Mouse (Mus musculus) MEL (cell line): ENCODE data around the gene Gm14862. TPM values are rescaled to one million over a fixed set of nuclear protein-coding genes. Genes with fewer than 3 reads are reported as not detected.

Experiments used
- DNase-seq: peaks from one replicate; pipeline ENCODE4 v3.0.0; 2011; ENCODE audit warnings: low read depth, low spot score
- H3K27ac ChIP-seq: 2 replicates; pipeline ENCODE4 v1.5.1; 2012; ENCODE audit warnings: low read depth, mild to moderate bottlenecking, control low read depth, low read length, moderate library complexity; ENCODE audit not compliant: control insufficient read depth
- H3K27me3 ChIP-seq, 2 experiments: fragments of 150-350 bp in 1 of 2; sonication (generic) in 1 of 2; 2 replicates each; pipeline ENCODE4 v1.6.1; 2012; ENCODE audit warnings: low read length in 2 of 2, mild to moderate bottlenecking in 2 of 2, improper control_type of control experiment in 1 of 2, moderate library complexity in 1 of 2; ENCODE audit not compliant: insufficient read depth in 2 of 2, control insufficient read depth in 1 of 2
- H3K36me3 ChIP-seq, 2 experiments: 2 replicates each; pipeline ENCODE4 v1.6.1; 2012 to 2014; ENCODE audit warnings: low read length in 2 of 2, improper control_type of control experiment in 1 of 2, inconsistent platforms in 1 of 2, mild to moderate bottlenecking in 1 of 2; ENCODE audit not compliant: insufficient read depth in 2 of 2, control insufficient read depth in 1 of 2
- H3K4me1 ChIP-seq, 2 experiments: fragments of 150-350 bp in 1 of 2; sonication (generic) in 1 of 2; 2 replicates each; pipeline ENCODE4 v1.6.1; 2012; ENCODE audit warnings: low read length in 2 of 2, improper control_type of control experiment in 1 of 2, mild to moderate bottlenecking in 1 of 2; ENCODE audit not compliant: insufficient read depth in 2 of 2, control insufficient read depth in 1 of 2
- H3K4me3 ChIP-seq, 2 experiments: fragments of 150-350 bp in 1 of 2; sonication (generic) in 1 of 2; 2 replicates each; pipeline ENCODE4 v1.5.1; 2012; ENCODE audit warnings: low read depth in 2 of 2, low read length in 2 of 2, mild to moderate bottlenecking in 2 of 2, moderate library complexity in 2 of 2, control low read depth in 1 of 2, improper control_type of control experiment in 1 of 2; ENCODE audit not compliant: control insufficient read depth in 1 of 2, insufficient read depth in 1 of 2
- H3K79me2 ChIP-seq: 2 replicates; pipeline ENCODE4 v1.6.1; 2012; ENCODE audit warnings: mild to moderate bottlenecking, low read length, moderate library complexity; ENCODE audit not compliant: control insufficient read depth, poor library complexity, insufficient read depth
- H3K9ac ChIP-seq: 2 replicates; pipeline ENCODE4 v1.6.1; 2012; ENCODE audit warnings: low read depth, mild to moderate bottlenecking, control low read depth, low read length, moderate library complexity; ENCODE audit not compliant: control insufficient read depth, poor library complexity, severe bottlenecking
- H3K9me3 ChIP-seq: fragments of 150-350 bp; sonication (generic); replicated peaks from 2 replicates; pipeline ENCODE4 v1.6.1; 2012; ENCODE audit warnings: mild to moderate bottlenecking, low read length, improper control_type of control experiment, moderate library complexity; ENCODE audit not compliant: insufficient read depth
- CHD1 ChIP-seq: IDR thresholded peaks from 2 replicates; pipeline ENCODE4 v1.6.1; 2012; ENCODE audit warnings: low read depth, mild to moderate bottlenecking, inconsistent platforms, low read length, improper control_type of control experiment
- EP300 ChIP-seq, 2 experiments: IDR thresholded peaks; 2 replicates each; pipeline ENCODE4 v1.6.1; 2011; ENCODE audit warnings: improper control_type of control experiment in 2 of 2, low read length in 2 of 2, low read depth in 1 of 2, mild to moderate bottlenecking in 1 of 2
- ETS1 ChIP-seq: IDR thresholded peaks from 2 replicates; pipeline ENCODE4 v1.6.1; 2012; ENCODE audit warnings: low read depth, mild to moderate bottlenecking, inconsistent platforms, low read length, improper control_type of control experiment, moderate library complexity
- GABPA ChIP-seq: IDR thresholded peaks from 2 replicates; pipeline ENCODE4 v1.6.1; 2012; ENCODE audit warnings: low read depth, mild to moderate bottlenecking, inconsistent platforms, low read length, improper control_type of control experiment, moderate library complexity
- GATA1 ChIP-seq: IDR thresholded peaks from 2 replicates; pipeline ENCODE4 v1.6.1; 2011; ENCODE audit warnings: low read depth, low read length, improper control_type of control experiment
- HCFC1 ChIP-seq: IDR thresholded peaks from 2 replicates; pipeline ENCODE4 v1.6.1; 2012; ENCODE audit warnings: low read depth, mild to moderate bottlenecking, inconsistent platforms, low read length, improper control_type of control experiment, moderate library complexity
- JUND ChIP-seq: IDR thresholded peaks from 2 replicates; pipeline ENCODE4 v1.6.1; 2011; ENCODE audit warnings: low read depth, mild to moderate bottlenecking, improper control_type of control experiment, low read length
- MAFK ChIP-seq: IDR thresholded peaks from 2 replicates; pipeline ENCODE4 v1.6.1; 2011; ENCODE audit warnings: low read depth, mild to moderate bottlenecking, low read length, improper control_type of control experiment, borderline replicate concordance
- MEF2A ChIP-seq: IDR thresholded peaks from 2 replicates; pipeline ENCODE4 v1.6.1; 2014; ENCODE audit warnings: low read depth, mild to moderate bottlenecking, inconsistent platforms, low read length, improper control_type of control experiment; ENCODE audit not compliant: poor library complexity, insufficient replicate concordance, severe bottlenecking; ENCODE audit errors: extremely low read depth
- MXI1 ChIP-seq: IDR thresholded peaks from 2 replicates; pipeline ENCODE4 v1.6.1; 2011; ENCODE audit warnings: mild to moderate bottlenecking, low read depth, low read length, improper control_type of control experiment
- MYB ChIP-seq: IDR thresholded peaks from 2 replicates; pipeline ENCODE4 v1.6.1; 2011; ENCODE audit warnings: mild to moderate bottlenecking, low read depth, low read length, improper control_type of control experiment
- MYC ChIP-seq: IDR thresholded peaks from 2 replicates; pipeline ENCODE4 v1.6.1; 2011; ENCODE audit warnings: low read depth, mild to moderate bottlenecking, low read length, improper control_type of control experiment, moderate library complexity
- NELFE ChIP-seq: IDR thresholded peaks from 2 replicates; pipeline ENCODE4 v1.6.1; 2011; ENCODE audit warnings: low read depth, low read length, improper control_type of control experiment
- NRF1 ChIP-seq: IDR thresholded peaks from 2 replicates; pipeline ENCODE4 v1.6.1; 2014; ENCODE audit warnings: low read depth, mild to moderate bottlenecking, inconsistent platforms, low read length, improper control_type of control experiment, moderate library complexity; ENCODE audit not compliant: poor library complexity, insufficient read depth, severe bottlenecking
- POLR2A ChIP-seq, 2 experiments: IDR thresholded peaks; 2 replicates each; pipeline ENCODE4 v1.6.1; 2011 to 2012; ENCODE audit warnings: low read length in 2 of 2, mild to moderate bottlenecking in 2 of 2, control low read depth in 1 of 2, improper control_type of control experiment in 1 of 2, low read depth in 1 of 2, moderate library complexity in 1 of 2; ENCODE audit not compliant: control insufficient read depth in 1 of 2, insufficient read depth in 1 of 2, poor library complexity in 1 of 2
- POLR2AphosphoS2 ChIP-seq: IDR thresholded peaks from 2 replicates; pipeline ENCODE4 v1.6.1; 2011; ENCODE audit warnings: low read length, improper control_type of control experiment
- POLR2AphosphoS5 ChIP-seq: IDR thresholded peaks from 2 replicates; pipeline ENCODE4 v1.6.1; 2012; ENCODE audit warnings: low read depth, borderline replicate concordance, mild to moderate bottlenecking, inconsistent platforms, low read length, moderate library complexity, mixed read lengths
- RCOR1 ChIP-seq: IDR thresholded peaks from 2 replicates; pipeline ENCODE4 v1.6.1; 2012; ENCODE audit warnings: low read depth, mild to moderate bottlenecking, inconsistent platforms, low read length, improper control_type of control experiment
- SIN3A ChIP-seq: IDR thresholded peaks from 2 replicates; pipeline ENCODE4 v1.6.1; 2012; ENCODE audit warnings: low read length, improper control_type of control experiment, inconsistent platforms
- SMC3 ChIP-seq: IDR thresholded peaks from 2 replicates; pipeline ENCODE4 v1.6.1; 2011; ENCODE audit warnings: low read depth, low read length, improper control_type of control experiment
- TAL1 ChIP-seq: IDR thresholded peaks from 2 replicates; pipeline ENCODE4 v1.6.1; 2012; ENCODE audit warnings: mild to moderate bottlenecking, inconsistent platforms, low read length, moderate library complexity, mixed read lengths
- TBP ChIP-seq: IDR thresholded peaks from 2 replicates; pipeline ENCODE4 v1.8.0; 2011; ENCODE audit warnings: low read depth, low read length, improper control_type of control experiment
- TCF12 ChIP-seq: IDR thresholded peaks from 2 replicates; pipeline ENCODE4 v1.6.1; 2014; ENCODE audit warnings: low read depth, mild to moderate bottlenecking, inconsistent platforms, low read length, improper control_type of control experiment, moderate library complexity
- UBTF ChIP-seq: IDR thresholded peaks from 2 replicates; pipeline ENCODE4 v1.6.1; 2012; ENCODE audit warnings: low read depth, mild to moderate bottlenecking, inconsistent platforms, low read length, improper control_type of control experiment, moderate library complexity, borderline replicate concordance; ENCODE audit not compliant: insufficient read depth
- USF1 ChIP-seq: IDR thresholded peaks from 2 replicates; pipeline ENCODE4 v1.6.1; 2014; ENCODE audit warnings: low read depth, mild to moderate bottlenecking, inconsistent platforms, low read length, improper control_type of control experiment, moderate library complexity
- USF2 ChIP-seq, 2 experiments: IDR thresholded peaks; 2 replicates each; pipeline ENCODE4 v1.6.1; 2011 to 2012; ENCODE audit warnings: improper control_type of control experiment in 2 of 2, low read length in 2 of 2, borderline replicate concordance in 1 of 2, inconsistent platforms in 1 of 2, low read depth in 1 of 2, mild to moderate bottlenecking in 1 of 2; ENCODE audit not compliant: insufficient read depth in 1 of 2
- ZC3H11A ChIP-seq: IDR thresholded peaks from 2 replicates; pipeline ENCODE4 v1.6.1; 2012; ENCODE audit warnings: low read depth, mild to moderate bottlenecking, inconsistent platforms, low read length, improper control_type of control experiment
- ZKSCAN1 ChIP-seq: IDR thresholded peaks from 2 replicates; pipeline ENCODE4 v1.6.1; 2012; ENCODE audit warnings: low read depth, mild to moderate bottlenecking, inconsistent platforms, low read length, improper control_type of control experiment, moderate library complexity
- ZMIZ1 ChIP-seq: IDR thresholded peaks from 2 replicates; pipeline ENCODE4 v1.6.1; 2012; ENCODE audit warnings: low read depth, mild to moderate bottlenecking, inconsistent platforms, low read length, improper control_type of control experiment, moderate library complexity
- ZNF384 ChIP-seq: IDR thresholded peaks from 2 replicates; pipeline ENCODE4 v1.6.1; 2012; ENCODE audit warnings: low read depth, mild to moderate bottlenecking, inconsistent platforms, low read length, improper control_type of control experiment
- polyA plus RNA-seq, 2 experiments: library from polyadenylated mRNA; stranded (reverse) in 1 of 2; unstranded in 1 of 2; fragments of >175 nt in 1 of 2; fragments of >200 nt in 1 of 2; gene quantifications; 2 replicates each; pipeline versions ENCODE4 v1.2.1 to v1.2.4; 2012; ENCODE audit warnings: low replicate concordance in 2 of 2, low read depth in 1 of 2; ENCODE audit not compliant: insufficient read length in 2 of 2, insufficient read depth in 1 of 2, missing spikeins in 1 of 2
- total RNA-seq: library from RNA; depleted of rRNA; stranded (reverse); fragments of 300-350 nt; gene quantifications from 2 replicates; pipeline ENCODE4 v1.2.3, GENCODE M21; 2012

The Gm14862 gene
- total and polyA plus RNA-seq, 3 experiments = not detected

DNA sequence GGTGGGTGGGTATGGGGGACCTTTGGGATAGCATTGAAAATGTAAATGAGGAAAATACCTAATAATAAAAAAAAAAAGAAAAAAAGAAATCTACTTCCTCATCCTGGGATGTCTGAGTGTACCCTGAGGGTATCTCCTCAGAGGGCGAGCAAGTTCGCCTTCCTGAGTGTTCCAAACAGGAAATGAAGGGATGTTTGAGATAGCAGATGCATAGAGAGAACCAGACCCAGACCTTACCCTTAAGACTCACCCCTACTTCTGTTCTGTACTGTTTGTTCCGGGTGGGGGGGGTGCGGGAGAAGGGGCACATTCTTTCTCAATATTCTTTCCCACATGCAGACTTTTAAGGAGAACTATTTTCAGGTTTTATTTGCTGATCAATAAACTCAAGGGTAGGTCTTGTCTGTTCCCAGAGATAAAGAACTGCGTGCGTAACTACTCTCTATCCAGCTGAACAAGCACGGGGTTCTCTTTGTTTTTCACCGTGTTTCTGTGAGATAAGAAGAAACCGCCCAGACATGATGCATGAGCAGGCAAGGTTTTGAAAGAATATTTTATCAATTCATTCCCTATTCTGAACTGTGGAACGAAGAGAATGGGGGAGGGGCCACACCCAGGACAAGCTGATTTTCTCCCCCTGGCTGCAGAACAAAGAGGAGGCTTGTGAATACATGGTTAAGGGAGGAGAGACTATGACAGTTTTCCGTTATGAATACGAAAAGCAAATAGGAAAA lies 11.9 kb downstream of the Gm14862 start (continued):
- TF ChIP-seq MYB = peak; percentile 85
- TF ChIP-seq SIN3A = peak; percentile 95
- TF ChIP-seq GABPA = 0 out of 2 replicates have a peak, but pooled peaks have one; percentile 4
- no peak for TF ChIP-seq CHD1
- peak; percentile 98 for TF ChIP-seq GATA1
- 0 out of 2 replicates have a peak, but pooled peaks have one; percentile 50 for TF ChIP-seq POLR2AphosphoS2
- peak; percentile 83 for TF ChIP-seq MXI1
- peak; percentile 48; the same call in 1 of the 2 replicates for TF ChIP-seq HCFC1
- peak; percentile 97 to 98 for TF ChIP-seq EP300 (IDR thresholded peaks at IDR 0.05; ENCODE audit: low read depth in 1 of 2, low read length in 2 of 2)
- TF ChIP-seq ETS1 = peak; percentile 98
- peak; percentile 65; the same call in 1 of the 2 replicates for TF ChIP-seq ZMIZ1

DNA sequence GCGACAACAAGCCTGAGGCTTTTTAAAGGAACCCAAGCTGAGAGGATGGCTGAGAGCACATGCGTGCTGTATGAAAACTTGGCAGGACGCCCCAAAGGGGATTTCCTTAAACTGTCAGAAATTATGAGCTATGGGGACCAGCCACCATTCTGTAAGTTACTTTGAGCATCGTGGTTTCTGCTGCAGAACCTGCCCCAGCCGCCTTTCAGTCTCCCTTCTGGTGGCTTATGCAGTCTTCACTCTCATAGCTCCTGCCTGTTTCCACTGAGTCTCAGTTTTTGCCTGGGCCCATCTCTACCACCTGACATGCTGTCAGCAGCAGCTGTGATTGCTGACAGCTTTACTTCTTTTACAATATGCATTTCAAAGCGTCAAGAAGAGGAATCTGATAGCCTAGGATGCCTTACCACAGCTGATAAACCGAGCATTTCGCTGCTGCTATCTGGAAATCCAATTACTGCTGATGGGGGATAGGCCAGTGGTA lies 13.3 kb downstream of the Gm14862 start:
- peak; percentile 80 for DNase-seq
- Histone ChIP-seq H3K4me1 (peaks cover 30 to 39% of the 10 kb centered on the region in 2 experiments), H3K4me3 (peak overlapping the region in 1 of 2 experiments; percentile 42; a peak in 1 of 4 replicates), H3K27me3 (no peaks in the 10 kb centered on the region), H3K9me3 (no peaks in the 10 kb centered on the region), H3K27ac (peak overlapping the region; percentile 86), H3K36me3 (peaks cover 0 to 51% of the 10 kb centered on the region in 2 experiments; a peak in 2 of 4 replicates), H3K79me2 (no peaks in the 10 kb centered on the region), H3K9ac (peak overlapping the region; percentile 59; the same call in 1 of the 2 replicates)
- no peak for TF ChIP-seq MYB
- TF ChIP-seq POLR2AphosphoS2 = no peak
- TF ChIP-seq USF1 = 0 out of 2 replicates have a peak, but pooled peaks have one; percentile 15
- TF ChIP-seq RCOR1 = peak; percentile 91
- peak; percentile 34; the same call in 1 of the 2 replicates for TF ChIP-seq SIN3A
- TF ChIP-seq NRF1 = no peak
- no peak for TF ChIP-seq MEF2A
- peak; percentile 54 for TF ChIP-seq MXI1
- TF ChIP-seq UBTF = no peak
- no peak for TF ChIP-seq NELFE
- peak; percentile 55 to 56; a peak in 2 of 4 replicates for TF ChIP-seq EP300 (IDR thresholded peaks at IDR 0.05; ENCODE audit: low read depth in 1 of 2, low read length in 2 of 2)
- TF ChIP-seq GABPA = no peak
- peak; percentile 77 for TF ChIP-seq TCF12
- TF ChIP-seq TAL1 = no peak
- TF ChIP-seq ETS1 = peak; percentile 69
- no peak for TF ChIP-seq CHD1
- 0 out of 2 replicates have a peak, but pooled peaks have one; percentile 42 for TF ChIP-seq MYC
- TF ChIP-seq HCFC1 = 0 out of 2 replicates have a peak, but pooled peaks have one; percentile 20
- TF ChIP-seq TBP = no peak
- TF ChIP-seq GATA1 = peak; percentile 77
- TF ChIP-seq ZNF384 = no peak
- no peak for TF ChIP-seq JUND
- 0 out of 2 replicates have a peak, but pooled peaks have one; percentile 20 for TF ChIP-seq MAFK
- TF ChIP-seq SMC3 = no peak
- TF ChIP-seq POLR2A (IDR thresholded peaks at IDR 0.05; ENCODE audit: control insufficient read depth in 1 of 2, insufficient read depth in 1 of 2, low read depth in 1 of 2, low read length in 2 of 2, poor library complexity in 1 of 2) = no peak
- no peak for TF ChIP-seq ZC3H11A
- no peak for TF ChIP-seq POLR2AphosphoS5
- no peak for TF ChIP-seq ZKSCAN1
- no peak for TF ChIP-seq USF2 (IDR thresholded peaks at IDR 0.05; ENCODE audit: borderline replicate concordance in 1 of 2, insufficient read depth in 1 of 2, low read depth in 1 of 2, low read length in 2 of 2)
